Mouse (Mus musculus) induced T-regulatory cell, adult 2 months (primary cell): ENCODE data around the gene Mob3a.
A peak's percentile ranks its signal among the peaks of the same experiment; 100 is the strongest.

ENCODE experiments used
- DNase-seq: peaks from one replicate; pipeline ENCODE4 v3.0.0-alpha.2; 2012; ENCODE audit warnings: low read depth

The Mob3a gene

GRCm38 (mm10) chr10:80700038-80700504, 1.7 kb downstream of the Mob3a start:
- DNase-seq, result peak; percentile 70

GRCm38 (mm10) chr10:80698605-80699004, 3.2 kb downstream of the Mob3a start:
- peak; percentile 69 for DNase-seq

GRCm38 (mm10) chr10:80697812-80698211, 4.0 kb downstream of the Mob3a start:
- DNase-seq, result no peak

GRCm38 (mm10) chr10:80697393-80697787, 4.4 kb downstream of the Mob3a start:
- peak; percentile 60 for DNase-seq

- no peak for DNase-seq
These were observed 5.0 kb downstream of the Mob3a start for GRCm38 (mm10) chr10:80696502-80697392.

GRCm38 (mm10) chr10:80695801-80696501, 5.8 kb downstream of the Mob3a start:
- DNase-seq, result peak; percentile 91

GRCm38 (mm10) chr10:80695186-80695585, 6.6 kb downstream of the Mob3a start:
- peak; percentile 97 for DNase-seq

GRCm38 (mm10) chr10:80694159-80694938, 7.4 kb downstream of the Mob3a start:
- DNase-seq, result peak; percentile 64

- DNase-seq, result peak; percentile 56
These were observed 8.3 kb downstream of the Mob3a start for GRCm38 (mm10) chr10:80693401-80694045.

GRCm38 (mm10) chr10:80692249-80693165, 9.3 kb downstream of the Mob3a start:
- peak; percentile 78 for DNase-seq

- DNase-seq, result peak; percentile 86
These were observed 13.9 kb downstream of the Mob3a start for GRCm38 (mm10) chr10:80687850-80688249.

GRCm38 (mm10) chr10:80686617-80687016, 15.2 kb downstream of the Mob3a start:
- DNase-seq, result no peak

- peak; percentile 40 for DNase-seq
These were observed 16.8 kb downstream of the Mob3a start for GRCm38 (mm10) chr10:80684984-80685383.

GRCm38 (mm10) chr10:80684214-80684613, 17.6 kb downstream of the Mob3a start:
- peak; percentile 90 for DNase-seq

GRCm38 (mm10) chr10:80683647-80684046, 18.1 kb downstream of the Mob3a start:
- DNase-seq, result no peak

- peak; percentile 87 for DNase-seq
These were observed 19.8 kb downstream of the Mob3a start for GRCm38 (mm10) chr10:80682003-80682402.

GRCm38 (mm10) chr10:80680260-80680696, 21.5 kb downstream of the Mob3a start:
- peak; percentile 44 for DNase-seq

- peak; percentile 45 for DNase-seq
These were observed 22.1 kb downstream of the Mob3a start for GRCm38 (mm10) chr10:80679556-80680259.

GRCm38 (mm10) chr10:80678601-80679377, 23.0 kb downstream of the Mob3a start:
- peak; percentile 89 for DNase-seq
